10 mouse cellular contexts compared by ENCODE assay signal in genomic region chr10:94466313-94466712, GRCm38 (mm10).
DNase-seq lines count a peak whose midpoint lies in the region; ATAC-seq and TF ChIP-seq lines count a peak whose summit lies in the region.
"Had no signal": no experiment of that assay in that cellular context is flagged by ENCODE, and none has a peak within 500 bp of the region (broad histone marks: within the 10 kb centered on the region; RNA-seq: fewer than 3 reads in every experiment).

No protein-coding gene starts in this region.

- H3K4me3 ChIP-seq in hindbrain, embryonic 16.5 days (ENCODE audit: low read length), result no peak overlapping the region
- no peak overlapping the region for H3K4me3 ChIP-seq in hindbrain, embryonic 13.5 days
- H3K4me3 ChIP-seq in left cerebral cortex, adult 2 months, result no peak overlapping the region
- H3K4me3 ChIP-seq: embryonic facial prominence, embryonic 12.5 days had no signal

- no peak overlapping the region for H3K9ac ChIP-seq in hindbrain, embryonic 16.5 days (ENCODE audit: low read depth, low read length)
- H3K9ac ChIP-seq in hindbrain, embryonic 13.5 days, result no peak overlapping the region
- H3K9ac ChIP-seq: embryonic facial prominence, embryonic 12.5 days had no signal

- WGBS in hindbrain, embryonic 16.5 days, result 77% methylated on average over 7 of the region's 7 CpGs
- whole genome bisulfite sequencing in hindbrain, embryonic 13.5 days, result 79% methylated on average over 7 of the region's 7 CpGs

- H3K36me3 ChIP-seq in hindbrain, embryonic 16.5 days (ENCODE audit: control insufficient read depth, insufficient read depth, low read length), result no peaks in the 10 kb centered on the region
- no peaks in the 10 kb centered on the region for H3K36me3 ChIP-seq in hindbrain, embryonic 13.5 days
- H3K36me3 ChIP-seq: embryonic facial prominence, embryonic 12.5 days had no signal

- intact Hi-C loops in left cerebral cortex, adult 2 months (cut with DNase I), result no loop called here

- peak; percentile 62; the same call in 1 of the 2 replicates for ATAC-seq in hindbrain, embryonic 16.5 days
- no peak for ATAC-seq in hindbrain, embryonic 13.5 days (ENCODE audit: low FRiP score)
- ATAC-seq in CD4-positive, CD25-positive, alpha-beta regulatory T cell, adult 4 months, result no peak
- no peak for ATAC-seq in inflammation-experienced regulatory T-cells, adult 6 months

- no peak overlapping the region for H3K27ac ChIP-seq in hindbrain, embryonic 16.5 days (ENCODE audit: low read depth, low read length)
- H3K27ac ChIP-seq in hindbrain, embryonic 13.5 days, result no peak overlapping the region
- peak overlapping the region; percentile 66 for H3K27ac ChIP-seq in left cerebral cortex, adult 2 months
- H3K27ac ChIP-seq: embryonic facial prominence, embryonic 12.5 days had no signal

- no peak for TF ChIP-seq CTCF in left cerebral cortex, adult 2 months (IDR thresholded peaks at IDR 0.05)

- no peaks in the 10 kb centered on the region for H3K9me3 ChIP-seq in hindbrain, embryonic 16.5 days (ENCODE audit: control insufficient read depth, low read length)
- no peaks in the 10 kb centered on the region for H3K9me3 ChIP-seq in hindbrain, embryonic 13.5 days
- H3K9me3 ChIP-seq: embryonic facial prominence, embryonic 12.5 days had no signal

- H3K4me1 ChIP-seq in hindbrain, embryonic 16.5 days (ENCODE audit: control insufficient read depth, insufficient read depth, low read depth, low read length), result no peaks in the 10 kb centered on the region
- no peaks in the 10 kb centered on the region for H3K4me1 ChIP-seq in hindbrain, embryonic 13.5 days (replicated peaks)
- H3K4me1 ChIP-seq: embryonic facial prominence, embryonic 12.5 days had no signal

- no peaks in the 10 kb centered on the region for H3K27me3 ChIP-seq in hindbrain, embryonic 16.5 days (replicated peaks; ENCODE audit: control insufficient read depth, insufficient read depth, low read length)
- H3K27me3 ChIP-seq in hindbrain, embryonic 13.5 days, result no peaks in the 10 kb centered on the region

- H3K4me2 ChIP-seq in hindbrain, embryonic 16.5 days (ENCODE audit: low read length), result no peak overlapping the region
- H3K4me2 ChIP-seq in hindbrain, embryonic 13.5 days, result no peak overlapping the region
- H3K4me2 ChIP-seq: embryonic facial prominence, embryonic 12.5 days had no signal

- DNase-seq in right cerebral cortex, adult 2 months (ENCODE audit: low spot score in 2 of 2), result peak; percentile 14
- DNase-seq in right cerebral cortex, postnatal 14 days, result no peak
- DNase-seq in left cerebral cortex, adult 2 months (ENCODE audit: extremely low spot score in 1 of 2, low spot score in 2 of 2), result peak in 1 of 2 experiments; percentile 14
- peak; percentile 68 for DNase-seq in telencephalon, adult 2 months (ENCODE audit: low read depth, low spot score)
- DNase-seq: adrenal gland, postnatal 25 days had no signal
